Mouse (Mus musculus) frontal cortex, adult 2 months (tissue): ENCODE results near the gene Mtmr14. TPM values are rescaled to one million over a fixed set of nuclear protein-coding genes. Genes with fewer than 3 reads are reported as not detected.

Source experiments
- DNase-seq, 2 experiments: peaks; one replicate each; pipeline ENCODE4 v3.0.0; 2022; ENCODE audit warnings: low spot score in 1 of 2; ENCODE audit errors: extremely low spot score in 1 of 2
- polyA plus RNA-seq: library from polyadenylated mRNA; depleted of rRNA; stranded (reverse); fragments of >200 nt; gene quantifications from 2 replicates; pipeline ENCODE4 v1.2.3, GENCODE M21; 2012; rRNA removed

The Mtmr14 gene
- polyA plus RNA-seq, 1 experiment: 21.7 TPM

- DNase-seq: peak; percentile 99
Observed at GRCm38 (mm10) chr6:113326533-113327315, 89.1 kb downstream of the Mtmr14 start, which contains the start of gene Ogg1. Gene Ogg1 (plus strand): TSS chr6:113326972.

GRCm38 (mm10) chr6:113329396-113329795 is 91.8 kb downstream of the Mtmr14 start:
- DNase-seq: no peak

GRCm38 (mm10) chr6:113330547-113330946 is 92.9 kb downstream of the Mtmr14 start:
- no peak for DNase-seq

Other genes with a start within 250 kb of the Mtmr14 start
- 18.4 and 21.3 TPM in 2 replicates for gene Thumpd3, start 191.6 kb upstream of the Mtmr14 start, polyA plus RNA-seq
- gene Setd5, start 160.5 kb upstream of the Mtmr14 start, polyA plus RNA-seq: 54.5 and 62.1 TPM in 2 replicates
- gene Lhfpl4, start 42.5 kb upstream of the Mtmr14 start, polyA plus RNA-seq: 67.0 and 68.5 TPM in 2 replicates
- 70.1 and 97.8 TPM in 2 replicates for gene Cpne9, start 44.5 kb downstream of the Mtmr14 start, polyA plus RNA-seq
- gene Brpf1, start 69.3 kb downstream of the Mtmr14 start, polyA plus RNA-seq: 24.8 and 27.3 TPM in 2 replicates
- 10.4 and 11.8 TPM in 2 replicates for gene Ogg1, start 89.1 kb downstream of the Mtmr14 start, polyA plus RNA-seq
- gene Camk1, start 106.1 kb downstream of the Mtmr14 start, polyA plus RNA-seq: 151 and 173 TPM in 2 replicates
- gene Tada3, start 140.0 kb downstream of the Mtmr14 start, polyA plus RNA-seq: 54.4 and 61.7 TPM in 2 replicates
- gene Arpc4, start 140.3 kb downstream of the Mtmr14 start, polyA plus RNA-seq: 157 and 168 TPM in 2 replicates
- gene Ttll3, start 151.4 kb downstream of the Mtmr14 start, polyA plus RNA-seq: 22.1 and 22.6 TPM in 2 replicates
- 30.1 and 37.7 TPM in 2 replicates for gene Rpusd3, start 181.5 kb downstream of the Mtmr14 start, polyA plus RNA-seq
- gene Cidec, start 197.9 kb downstream of the Mtmr14 start, polyA plus RNA-seq: 0.18 and 0.29 TPM in 2 replicates
- gene Jagn1, start 204.7 kb downstream of the Mtmr14 start, polyA plus RNA-seq: 52.3 and 55.4 TPM in 2 replicates
- gene Il17re, start 220.6 kb downstream of the Mtmr14 start, polyA plus RNA-seq: 0.27 and 0.36 TPM in 2 replicates
- 6.6 and 7.4 TPM in 2 replicates for gene Il17rc, start 233.6 kb downstream of the Mtmr14 start, polyA plus RNA-seq
- gene Creld1, start 245.5 kb downstream of the Mtmr14 start, polyA plus RNA-seq: 64.3 and 65.2 TPM in 2 replicates